Mouse (Mus musculus): ENCODE measurements around the gene Fam47e. TPM values are rescaled to one million over a fixed set of nuclear protein-coding genes. Genes with fewer than 3 reads are reported as not detected.
"Not testable (repeated sequence)": the region's sequence is repeated elsewhere in the genome, so short reads cannot be mapped to it uniquely, and the experiment has no call there.

The Fam47e gene
- not detected in 2 replicates for total RNA-seq (2015)
- total RNA-seq (2017): not detected in 2 replicates

DNA sequence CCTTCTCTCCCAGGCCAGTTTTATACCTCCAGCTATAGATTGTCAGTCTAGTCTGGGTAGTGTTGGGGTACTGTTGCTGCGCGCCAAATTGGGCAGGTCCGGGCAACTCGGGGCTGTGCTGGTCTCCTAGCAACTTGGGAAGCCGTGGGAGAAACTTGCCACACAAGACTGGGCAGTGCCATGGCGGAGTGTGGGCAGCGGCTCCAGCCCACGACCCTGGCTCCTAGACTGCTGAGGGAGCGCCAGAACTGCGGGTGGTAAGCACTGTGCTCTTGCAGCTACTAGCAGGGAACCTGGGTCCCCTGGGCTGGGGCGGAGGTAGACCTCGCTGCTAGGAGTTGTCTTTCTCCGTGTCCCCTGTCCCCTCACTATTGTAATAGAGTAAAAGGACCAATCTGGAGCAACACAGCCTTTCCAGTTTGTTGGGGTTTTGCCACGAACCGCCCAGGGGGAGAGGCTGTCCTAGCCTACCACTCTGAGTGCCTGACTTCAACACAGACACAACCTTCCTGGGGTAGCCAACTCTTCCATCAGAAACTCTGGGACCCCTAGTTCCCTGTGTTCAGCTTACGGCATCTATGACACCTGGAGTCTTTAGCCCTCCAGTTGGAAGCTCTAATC is at the start of gene Fam47e:
Gene Fam47e, plus strand, starts transcription at position 179 of the 621 bp plus-strand sequence.
- ATAC-seq (replicated peaks; ENCODE audit: poor library complexity): peak; percentile 48; the same call in 1 of the 2 replicates

- ATAC-seq (replicated peaks; ENCODE audit: poor library complexity): peak; percentile 76
These were observed 49.4 kb upstream of the Fam47e start for GRCm38 (mm10) chr5:92505402-92505865.

DNA sequence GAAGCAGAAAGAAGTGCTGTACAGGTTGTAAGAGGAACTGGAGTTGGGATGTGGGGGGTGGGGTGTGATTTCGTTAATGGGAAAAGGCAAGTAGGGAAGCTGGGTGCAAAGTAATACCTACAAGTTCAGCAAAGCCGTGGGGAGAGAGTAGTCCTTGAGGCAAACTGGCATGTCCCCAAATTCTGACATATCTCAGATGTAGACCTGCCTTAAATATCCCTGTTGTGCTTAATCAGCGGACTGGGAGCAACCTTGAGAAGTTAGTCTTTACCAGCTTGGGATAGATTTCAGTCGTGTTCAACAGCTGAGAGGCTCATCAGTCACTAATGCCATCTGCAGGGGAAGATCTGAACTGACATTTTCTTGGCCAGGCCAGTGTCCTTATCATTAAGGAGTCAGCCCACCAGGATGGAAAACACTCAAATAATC is 48.6 kb upstream of the Fam47e start:
- peak; percentile 38 for ATAC-seq (replicated peaks; ENCODE audit: poor library complexity)

- no peak for ATAC-seq (replicated peaks; ENCODE audit: poor library complexity)
These were observed 48.1 kb upstream of the Fam47e start, which contains the start of gene Scarb2 for GRCm38 (mm10) chr5:92506733-92507132. Gene Scarb2, minus strand, starts transcription at chr5:92506833.

DNA sequence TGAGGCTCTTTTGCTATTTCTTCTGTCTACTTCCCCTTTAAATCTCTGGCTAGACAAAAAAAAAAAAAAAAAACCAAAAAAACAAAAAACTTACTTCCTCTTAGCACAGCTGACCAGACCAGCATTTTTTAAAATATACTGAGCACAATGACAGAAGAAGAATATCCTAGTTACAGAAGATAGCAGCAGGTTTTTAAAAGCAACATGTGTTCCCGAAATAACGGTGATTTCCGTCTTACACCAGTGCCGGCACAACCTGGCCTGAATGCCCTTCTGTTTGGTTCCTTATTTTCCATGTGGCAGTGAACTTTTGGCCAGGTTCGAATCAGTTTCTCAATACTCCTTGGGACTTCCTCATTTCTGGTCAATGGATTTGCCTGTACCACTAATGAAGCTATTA is 46.0 kb upstream of the Fam47e start:
- peak; percentile 47 for ATAC-seq (replicated peaks; ENCODE audit: poor library complexity)

DNA sequence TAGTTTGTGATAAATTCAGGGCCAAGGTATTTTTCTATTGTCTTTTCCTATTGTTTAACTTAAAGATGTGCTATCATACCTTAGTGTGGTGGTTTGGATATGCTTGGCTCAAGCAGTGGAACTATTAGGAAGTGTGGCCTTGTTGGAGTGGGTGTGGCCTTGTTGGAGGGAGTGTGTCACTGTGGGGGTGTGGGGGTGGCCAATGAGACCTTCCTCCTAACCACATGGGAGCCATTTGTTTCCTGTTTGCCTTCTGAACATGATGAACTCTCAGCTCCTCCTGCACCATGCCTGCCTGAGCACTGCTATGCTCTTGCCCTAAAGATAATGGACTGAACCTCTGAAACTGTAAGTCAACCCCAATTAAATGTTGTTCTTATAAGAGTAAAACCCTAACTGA is 43.6 kb upstream of the Fam47e start:
- ATAC-seq (replicated peaks; ENCODE audit: poor library complexity): peak; percentile 47

- no peak for ATAC-seq (replicated peaks; ENCODE audit: poor library complexity)
These were observed 42.8 kb upstream of the Fam47e start for GRCm38 (mm10) chr5:92512066-92512465.

GRCm38 (mm10) chr5:92521131-92521530 is 33.7 kb upstream of the Fam47e start:
- not testable (repeated sequence) for ATAC-seq (replicated peaks; ENCODE audit: poor library complexity)

- ATAC-seq (replicated peaks; ENCODE audit: poor library complexity): peak; percentile 85
These were observed 30.0 kb upstream of the Fam47e start for GRCm38 (mm10) chr5:92524821-92525258.

DNA sequence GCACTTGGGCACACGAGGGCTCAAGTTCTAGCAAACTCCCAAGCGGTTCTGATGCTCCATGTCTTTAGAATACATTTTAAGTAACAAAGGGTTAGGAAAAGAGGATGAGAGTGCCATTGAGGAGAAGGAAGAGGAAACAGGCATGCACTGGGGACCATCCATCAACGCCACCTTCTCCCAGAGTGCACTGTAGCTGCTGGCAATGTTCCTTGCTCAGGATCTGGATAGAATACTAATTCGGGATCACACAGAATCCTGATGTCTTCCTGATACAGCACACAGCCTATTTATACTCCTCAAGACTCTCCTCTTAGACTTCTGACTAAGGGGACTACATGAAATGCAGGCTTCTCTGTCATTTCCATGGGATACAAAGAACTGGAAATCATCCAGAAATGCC is 15.2 kb upstream of the Fam47e start:
- no peak for ATAC-seq (replicated peaks; ENCODE audit: poor library complexity)

GRCm38 (mm10) chr5:92552611-92553010 is 2.3 kb upstream of the Fam47e start:
- no peak for ATAC-seq (replicated peaks; ENCODE audit: poor library complexity)

GRCm38 (mm10) chr5:92553939-92554338 is 930 bp upstream of the Fam47e start:
- 0 out of 2 replicates have a peak, but pooled peaks have one; percentile 42 for ATAC-seq (replicated peaks; ENCODE audit: poor library complexity)

GRCm38 (mm10) chr5:92554443-92554842 is 426 bp upstream of the Fam47e start:
- ATAC-seq (replicated peaks; ENCODE audit: poor library complexity): no peak

DNA sequence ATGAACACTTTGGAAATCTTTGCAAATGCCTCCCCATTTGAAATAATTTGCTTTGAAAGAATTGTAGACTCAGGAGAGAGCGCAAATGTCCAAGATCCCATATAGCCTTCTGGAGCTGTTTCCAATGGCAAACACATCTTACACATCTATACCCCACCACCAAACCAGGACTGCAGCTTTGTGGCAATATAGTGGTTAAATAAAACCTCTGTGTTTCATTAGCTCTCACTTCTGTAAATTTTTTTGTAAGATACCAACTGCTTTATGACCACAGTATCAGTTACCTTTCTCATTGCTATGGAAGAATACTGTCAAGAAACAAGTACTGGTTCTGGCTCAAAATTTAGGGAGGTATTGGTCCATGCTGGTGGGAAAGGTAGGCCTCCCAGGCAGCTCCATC is 1.0 kb downstream of the Fam47e start:
- peak; percentile 52; the same call in 1 of the 2 replicates for ATAC-seq (replicated peaks; ENCODE audit: poor library complexity)

- no peak for ATAC-seq (replicated peaks; ENCODE audit: poor library complexity)
These were observed 2.6 kb downstream of the Fam47e start for GRCm38 (mm10) chr5:92557508-92557907.

GRCm38 (mm10) chr5:92560201-92560600 is 5.3 kb downstream of the Fam47e start:
- no peak for ATAC-seq (replicated peaks; ENCODE audit: poor library complexity)

DNA sequence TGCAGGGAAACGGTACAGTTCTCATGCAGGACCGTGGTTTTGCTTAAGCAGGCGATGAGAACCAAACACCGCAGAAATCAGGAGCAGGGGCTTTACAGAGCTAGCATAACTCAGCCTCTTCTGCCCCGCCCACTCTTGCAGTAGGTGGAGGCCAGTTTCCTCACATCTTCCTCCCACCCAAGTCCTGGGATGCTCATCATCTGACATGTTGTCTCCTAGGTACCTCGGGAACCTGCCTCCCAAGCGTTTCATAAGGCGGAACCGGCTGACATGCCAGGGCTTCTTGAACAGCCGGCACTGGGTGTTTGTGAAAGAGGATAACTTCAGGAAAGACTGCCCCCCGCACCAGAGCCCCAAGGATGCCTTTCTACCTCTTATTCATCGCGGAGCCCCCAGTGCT is 7.1 kb downstream of the Fam47e start:
- ATAC-seq (replicated peaks; ENCODE audit: poor library complexity): no peak

GRCm38 (mm10) chr5:92571232-92571631 is 16.4 kb downstream of the Fam47e start:
- no peak for ATAC-seq (replicated peaks; ENCODE audit: poor library complexity)

- ATAC-seq (replicated peaks; ENCODE audit: poor library complexity): peak; percentile 76
These were observed 24.7 kb downstream of the Fam47e start for GRCm38 (mm10) chr5:92579559-92579958.

DNA sequence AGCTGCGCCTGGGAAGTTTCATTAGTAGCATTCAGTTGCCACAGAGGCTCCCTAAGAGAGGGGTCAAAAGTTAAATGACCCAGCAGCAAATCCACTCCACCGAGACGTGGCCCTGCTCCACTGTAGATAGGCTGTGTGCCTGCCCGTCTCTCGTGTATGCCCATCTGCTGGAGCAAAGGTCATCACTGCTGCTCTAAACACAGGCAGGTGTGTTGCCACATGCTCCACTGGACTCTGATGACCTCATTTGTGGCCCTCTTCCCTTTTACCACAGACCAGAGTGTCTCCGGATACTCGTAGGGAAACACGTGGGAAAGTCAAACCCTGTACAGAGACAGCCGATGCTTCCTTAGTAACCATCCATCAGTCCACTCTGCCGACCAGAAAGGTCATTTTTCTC is 31.1 kb downstream of the Fam47e start:
- ATAC-seq (replicated peaks; ENCODE audit: poor library complexity): no peak

- ATAC-seq (replicated peaks; ENCODE audit: poor library complexity): no peak
These were observed 40.2 kb downstream of the Fam47e start for GRCm38 (mm10) chr5:92595026-92595425.

DNA sequence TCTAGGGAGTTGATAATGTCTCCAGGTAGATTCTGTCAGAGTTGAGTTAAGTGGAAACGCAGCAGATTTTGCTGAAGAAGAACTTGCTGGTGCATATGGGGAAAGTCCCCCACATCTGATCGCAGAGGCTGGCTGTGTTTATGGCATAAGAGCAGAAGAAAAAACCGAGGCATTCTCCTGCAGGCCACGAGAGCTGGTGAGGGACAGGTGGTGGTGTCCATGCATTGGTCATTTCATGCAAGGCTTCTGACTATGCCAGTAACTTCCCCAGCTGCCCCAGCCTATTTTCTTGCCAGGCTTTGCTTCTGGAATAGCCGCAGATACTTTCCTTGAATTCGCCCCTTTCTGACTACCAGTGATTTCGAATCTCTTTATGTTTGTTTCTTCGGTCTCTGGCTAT is 42.0 kb downstream of the Fam47e start:
- ATAC-seq (replicated peaks; ENCODE audit: poor library complexity): no peak

DNA sequence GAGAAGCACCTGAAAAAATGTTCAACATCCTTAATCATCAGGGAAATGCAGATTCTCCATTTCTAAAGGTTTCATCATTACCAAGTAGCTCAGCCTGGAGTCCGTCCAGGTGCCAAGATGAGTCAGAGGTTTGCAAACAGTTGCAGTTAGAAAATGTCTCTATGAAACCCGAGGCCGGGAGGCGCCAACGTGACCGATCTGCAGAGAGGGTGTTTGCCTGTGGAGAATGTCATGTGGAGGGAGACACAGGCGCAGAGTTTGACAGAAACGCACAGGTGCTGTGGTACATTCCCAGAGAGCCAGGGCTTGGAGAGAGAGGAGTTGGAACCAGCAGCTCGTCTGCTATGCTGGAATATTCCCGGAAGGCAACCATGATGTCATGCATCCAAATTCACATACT is 44.2 kb downstream of the Fam47e start:
- ATAC-seq (replicated peaks; ENCODE audit: poor library complexity): no peak

All from megakaryocyte progenitor cell, adult 5-6 weeks (primary cell).